Mouse (Mus musculus) spleen, postnatal 4 days (tissue): ENCODE results near the gene Rab17.

Experiments used
- DNase-seq, 2 experiments: peaks; one replicate each; pipeline ENCODE4 v3.0.0; 2022; ENCODE audit warnings: low spot score in 2 of 2

The Rab17 gene

GRCm38 (mm10) chr1:90928575-90928934 is 40.9 kb downstream of the Rab17 start:
- DNase-seq, result peak; percentile 59 to 83

- DNase-seq, result no peak
Observed at GRCm38 (mm10) chr1:90927929-90928574, 41.4 kb downstream of the Rab17 start.

GRCm38 (mm10) chr1:90927308-90927707 is 42.2 kb downstream of the Rab17 start:
- DNase-seq, result no peak

DNA sequence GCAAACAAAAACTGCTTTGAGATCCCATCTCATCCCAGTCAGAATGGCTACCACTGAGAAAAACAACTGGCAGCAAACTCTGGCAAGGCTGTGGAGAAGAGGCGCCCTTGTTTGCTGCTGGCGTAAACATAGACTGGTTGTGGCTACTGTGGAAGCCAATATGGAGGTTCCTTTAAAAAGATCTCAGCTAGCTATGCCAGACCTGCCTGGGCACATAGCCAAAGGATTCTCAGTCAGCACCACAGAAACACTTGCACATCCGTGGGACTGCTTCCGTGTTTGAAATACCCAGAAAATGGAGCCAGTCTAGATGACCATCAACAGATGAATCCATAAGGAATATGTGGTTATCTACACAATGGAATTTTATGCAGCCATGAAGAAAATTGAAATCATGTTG is 43.4 kb downstream of the Rab17 start:
- no peak for DNase-seq

DNA sequence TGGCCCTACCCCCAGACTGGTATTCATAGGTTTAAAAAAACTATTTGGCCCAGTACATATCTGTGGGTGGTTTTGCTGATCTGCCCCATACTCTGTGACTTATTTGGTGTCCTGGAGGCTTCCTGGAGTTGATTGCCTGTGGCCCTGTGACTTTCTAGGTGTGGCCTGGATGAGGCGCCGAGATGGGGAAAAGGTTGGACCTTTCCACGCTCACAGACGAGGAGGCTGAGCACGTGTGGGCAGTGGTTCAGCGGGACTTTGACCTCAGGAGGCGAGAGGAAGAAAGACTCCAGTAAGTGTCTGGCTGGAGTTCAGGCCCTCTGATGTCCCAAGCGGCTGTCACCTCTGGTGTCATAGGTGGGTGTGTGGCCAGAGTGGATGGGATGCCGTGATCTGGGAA is 47.8 kb downstream of the Rab17 start:
- no peak for DNase-seq

- no peak for DNase-seq
Observed at GRCm38 (mm10) chr1:90917509-90917908, 52.0 kb downstream of the Rab17 start.

DNA sequence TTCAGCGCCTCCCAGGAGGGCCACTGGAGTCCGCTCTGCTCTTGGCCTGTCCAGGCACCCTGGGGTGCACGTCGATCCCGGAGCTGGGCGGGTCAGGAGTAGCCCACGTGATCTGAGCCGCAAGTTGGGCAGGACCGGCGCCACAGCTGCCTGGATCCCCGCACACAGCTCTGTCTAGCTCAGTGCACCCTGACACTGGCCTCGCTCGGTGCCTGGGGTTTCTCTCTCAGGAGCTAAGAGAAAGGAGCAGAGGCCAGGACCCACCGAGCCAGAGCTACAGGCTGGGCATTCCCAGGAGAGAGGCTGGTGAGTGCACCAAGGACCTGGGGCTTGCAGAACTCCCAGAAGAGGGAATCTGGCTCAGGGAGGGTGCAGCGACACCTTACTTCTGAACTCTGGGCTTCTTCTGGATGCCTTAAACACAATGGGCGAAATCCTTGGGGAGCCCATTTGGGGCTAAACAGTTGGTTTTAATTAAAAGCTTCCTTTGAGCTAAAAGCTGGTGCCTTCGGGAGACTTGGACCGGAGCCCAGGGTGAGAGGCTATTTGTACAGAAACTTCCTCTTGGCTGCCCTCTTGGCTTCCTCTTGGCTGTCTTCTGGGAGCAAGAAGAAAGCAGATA is 54.4 kb downstream of the Rab17 start, which contains the start of gene Mlph:
TSS of gene Mlph (plus strand) at position 138 of the 622 bp plus-strand sequence.
- DNase-seq, result no peak

GRCm38 (mm10) chr1:90913231-90913630 is 56.2 kb downstream of the Rab17 start:
- DNase-seq, result no peak

DNA sequence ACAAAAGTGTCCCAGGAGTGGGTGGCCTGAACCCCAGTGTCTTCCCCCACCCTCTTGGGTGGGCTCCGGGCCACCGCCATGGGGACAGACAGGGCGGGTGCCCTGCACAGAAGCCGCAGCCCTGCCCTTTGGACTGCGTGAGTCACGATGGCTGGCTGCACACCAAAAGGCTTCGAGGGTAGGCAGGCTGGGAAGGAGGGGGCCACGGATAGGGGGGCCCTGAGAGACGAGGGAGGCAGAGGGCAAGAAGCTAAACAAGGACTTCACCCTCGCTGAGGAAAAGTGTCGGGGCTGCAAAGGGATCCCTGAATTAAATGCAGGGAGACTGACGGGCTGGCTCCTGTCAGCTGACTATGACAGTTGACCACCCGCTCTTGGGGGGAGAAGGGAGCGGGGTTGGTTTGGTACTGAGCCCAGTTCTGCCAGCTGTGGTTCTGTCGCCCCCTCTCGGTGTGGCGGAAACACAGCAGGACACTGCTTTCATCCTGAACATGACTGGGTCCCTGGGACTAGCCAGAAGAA is 59.8 kb downstream of the Rab17 start:
- DNase-seq, result no peak

GRCm38 (mm10) chr1:90909161-90909560 is 60.3 kb downstream of the Rab17 start:
- DNase-seq, result no peak
